Mouse (Mus musculus): ENCODE results near the gene Efcab14. TPM values are rescaled to one million over a fixed set of nuclear protein-coding genes. Genes with fewer than 3 reads are reported as not detected.

The Efcab14 gene
- polyA plus RNA-seq, 1 experiment from 2014 or later, result 21.4 TPM

GRCm38 (mm10) chr4:115782026-115782805 is 44.7 kb downstream of the Efcab14 start:
- H3K27me3 ChIP-seq, result no peaks in the 10 kb centered on the region
- peaks cover 19% of the 10 kb centered on the region for H3K4me1 ChIP-seq (replicated peaks)
- no peak overlapping the region for H3K9ac ChIP-seq
- no peaks in the 10 kb centered on the region for H3K9me3 ChIP-seq
- 86% methylated on average over 5 of the region's 5 CpGs for WGBS
- H3K27ac ChIP-seq (replicated peaks), result no peak overlapping the region
- peaks cover 12% of the 10 kb centered on the region for H3K36me3 ChIP-seq
- H3K4me3 ChIP-seq, result no peak overlapping the region
- ATAC-seq (ENCODE audit: low read depth), result no peak
- no peak overlapping the region for H3K4me2 ChIP-seq

DNA sequence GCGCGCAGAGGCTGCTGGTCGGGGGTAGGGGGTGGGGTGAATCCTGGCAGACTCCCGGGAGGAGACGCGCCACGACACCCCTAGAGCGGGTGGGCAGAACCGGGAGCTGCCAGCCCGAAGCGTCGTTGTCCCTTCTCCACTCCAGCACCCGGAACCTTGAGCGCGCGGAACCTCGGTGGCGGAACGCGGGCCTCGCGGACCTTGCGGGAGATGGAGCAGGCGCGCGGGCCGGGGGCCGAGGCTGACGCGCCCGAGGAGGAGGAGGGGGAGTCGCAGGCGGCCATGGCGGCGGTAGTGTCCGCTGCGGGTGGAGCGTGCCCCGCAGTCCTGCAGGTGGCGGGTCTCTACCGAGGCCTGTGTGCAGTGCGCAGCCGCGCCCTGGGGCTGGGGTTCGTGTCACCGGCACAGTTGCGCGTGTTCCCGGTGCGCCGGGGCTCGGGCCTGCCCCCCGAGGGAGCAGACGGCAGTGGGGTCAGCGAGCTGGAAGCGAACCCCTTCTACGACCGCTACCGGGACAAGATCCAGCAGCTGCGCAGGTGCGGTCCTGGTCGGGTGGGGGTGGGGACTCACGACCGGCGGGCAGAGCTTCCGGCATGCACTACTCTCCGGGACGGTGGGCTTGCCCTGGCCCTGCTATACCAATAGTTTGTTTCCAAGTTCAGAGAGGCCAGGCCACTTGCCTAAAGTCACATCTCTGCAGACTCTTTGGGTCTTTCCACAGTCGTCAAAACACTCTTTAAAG is 47.4 kb downstream of the Efcab14 start, which contains the start of gene Atpaf1:
Atpaf1 (plus strand) TSS at position 44 of the 742 bp plus-strand sequence.
- Histone ChIP-seq H3K4me3 (peak within 1 kb of the TSS; percentile 72), H3K9me3 (no peaks in the 10 kb centered on the region), H3K27me3 (no peaks in the 10 kb centered on the region), H3K36me3 (peaks cover 13% of the 10 kb centered on the region), H3K4me2 (peak within 1 kb of the TSS; percentile 71), H3K27ac (replicated peaks) (peak within 1 kb of the TSS; percentile 52; the same call in 1 of the 2 replicates), H3K4me1 (replicated peaks) (peaks cover 19% of the 10 kb centered on the region), H3K9ac (peak within 1 kb of the TSS; percentile 83)
- WGBS, result under 1% methylated on average over 67 of the region's 69 CpGs
- ATAC-seq (ENCODE audit: low read depth), result peak; percentile 93

DNA sequence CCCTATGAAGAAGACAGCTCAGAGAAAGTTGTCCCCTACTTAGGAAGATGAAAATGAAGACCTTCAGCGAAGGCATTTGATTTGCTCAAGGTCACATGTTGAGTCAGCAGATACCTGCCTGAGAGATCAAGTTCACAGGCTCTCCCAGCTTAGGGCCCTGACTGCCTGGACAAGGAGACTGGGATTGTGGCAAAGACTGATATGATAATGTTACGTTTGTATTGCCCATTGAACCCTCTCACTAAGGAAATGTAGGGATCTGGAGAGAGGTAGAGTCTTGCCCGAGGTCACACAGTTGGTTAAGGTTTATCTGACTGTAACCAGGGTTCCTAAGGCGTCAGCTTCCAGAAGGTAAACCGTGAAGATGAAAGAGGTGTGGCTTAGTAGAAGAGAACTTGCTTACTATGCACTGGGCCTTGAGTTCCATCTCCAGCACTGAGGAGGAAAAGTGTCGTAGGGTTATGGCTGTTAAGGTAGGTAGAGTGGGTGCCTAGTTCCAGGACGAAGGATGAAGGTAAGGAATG is 48.0 kb downstream of the Efcab14 start:
- H3K27ac ChIP-seq (replicated peaks), result 0 out of 2 replicates have a peak overlapping the region, but pooled peaks have one; percentile 52
- H3K4me3 ChIP-seq, result peak overlapping the region; percentile 72
- H3K27me3 ChIP-seq, result no peaks in the 10 kb centered on the region
- ATAC-seq (ENCODE audit: low read depth), result 0 out of 2 replicates have a peak, but pooled peaks have one; percentile 25
- 61% methylated on average over 7 of the region's 7 CpGs for WGBS
- H3K4me2 ChIP-seq, result peak overlapping the region; percentile 71
- peaks cover 19% of the 10 kb centered on the region for H3K4me1 ChIP-seq (replicated peaks)
- H3K36me3 ChIP-seq, result peaks cover 19% of the 10 kb centered on the region
- H3K9me3 ChIP-seq, result no peaks in the 10 kb centered on the region
- H3K9ac ChIP-seq, result peak overlapping the region; percentile 83

GRCm38 (mm10) chr4:115790864-115791263 is 53.3 kb downstream of the Efcab14 start:
- no peak for ATAC-seq (ENCODE audit: low read depth)
- Histone ChIP-seq H3K9ac (no peak overlapping the region), H3K27me3 (no peaks in the 10 kb centered on the region), H3K4me1 (replicated peaks) (peaks cover 8% of the 10 kb centered on the region), H3K9me3 (no peaks in the 10 kb centered on the region), H3K36me3 (peaks cover 52% of the 10 kb centered on the region), H3K4me3 (no peak overlapping the region), H3K4me2 (no peak overlapping the region), H3K27ac (replicated peaks) (no peak overlapping the region)
- WGBS, result 64% methylated on average over 3 of the region's 3 CpGs

GRCm38 (mm10) chr4:115795360-115795759 is 57.8 kb downstream of the Efcab14 start:
- Histone ChIP-seq H3K4me1 (replicated peaks) (no peaks in the 10 kb centered on the region), H3K27me3 (no peaks in the 10 kb centered on the region), H3K9ac (no peak overlapping the region), H3K27ac (replicated peaks) (no peak overlapping the region), H3K4me2 (no peak overlapping the region), H3K9me3 (no peaks in the 10 kb centered on the region), H3K36me3 (peaks cover 72% of the 10 kb centered on the region), H3K4me3 (no peak overlapping the region)
- 51% methylated on average over 3 of the region's 3 CpGs for WGBS
- no peak for ATAC-seq (ENCODE audit: low read depth)

GRCm38 (mm10) chr4:115799981-115800380 is 62.4 kb downstream of the Efcab14 start:
- WGBS, result 63% methylated on average over 3 of the region's 3 CpGs
- peaks cover 58% of the 10 kb centered on the region for H3K36me3 ChIP-seq
- no peak overlapping the region for H3K4me3 ChIP-seq

DNA sequence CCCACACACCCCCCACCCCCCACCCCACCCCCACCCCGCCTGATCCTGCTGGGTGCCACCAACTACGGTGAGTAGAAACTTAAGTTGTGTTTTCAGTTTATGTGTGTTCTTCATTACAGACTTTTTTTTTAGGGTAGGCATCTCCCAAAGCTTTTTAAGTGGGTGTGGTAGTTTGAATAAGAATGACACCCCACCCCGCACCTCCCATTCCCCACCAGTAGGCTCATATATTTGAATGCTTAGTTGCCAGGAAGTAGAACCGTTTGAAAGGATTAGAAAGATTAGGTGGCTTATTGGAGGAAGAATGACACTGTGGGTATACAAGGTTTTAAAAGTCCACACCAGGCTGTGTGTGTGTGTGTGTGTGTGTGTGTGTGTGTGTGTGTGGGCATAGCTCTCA is 74.8 kb downstream of the Efcab14 start:
- 85% methylated on average over 4 of the region's 4 CpGs for WGBS
- H3K9ac ChIP-seq, result no peak overlapping the region
- H3K9me3 ChIP-seq, result no peaks in the 10 kb centered on the region
- peaks cover 29% of the 10 kb centered on the region for H3K36me3 ChIP-seq
- H3K27ac ChIP-seq (replicated peaks), result no peak overlapping the region
- no peaks in the 10 kb centered on the region for H3K27me3 ChIP-seq
- H3K4me3 ChIP-seq, result no peak overlapping the region
- no peak for ATAC-seq (ENCODE audit: low read depth)
- no peaks in the 10 kb centered on the region for H3K4me1 ChIP-seq (replicated peaks)
- H3K4me2 ChIP-seq, result no peak overlapping the region

More at GRCm38 (mm10) chr4:115799981-115800380, 62.4 kb downstream of the Efcab14 start:
- no peak for ATAC-seq (ENCODE audit: low read depth)
- H3K9ac ChIP-seq, result no peak overlapping the region
- no peaks in the 10 kb centered on the region for H3K27me3 ChIP-seq
- no peak overlapping the region for H3K4me2 ChIP-seq
- H3K9me3 ChIP-seq, result no peaks in the 10 kb centered on the region
- no peaks in the 10 kb centered on the region for H3K4me1 ChIP-seq (replicated peaks)
- no peak overlapping the region for H3K27ac ChIP-seq (replicated peaks)

DNA sequence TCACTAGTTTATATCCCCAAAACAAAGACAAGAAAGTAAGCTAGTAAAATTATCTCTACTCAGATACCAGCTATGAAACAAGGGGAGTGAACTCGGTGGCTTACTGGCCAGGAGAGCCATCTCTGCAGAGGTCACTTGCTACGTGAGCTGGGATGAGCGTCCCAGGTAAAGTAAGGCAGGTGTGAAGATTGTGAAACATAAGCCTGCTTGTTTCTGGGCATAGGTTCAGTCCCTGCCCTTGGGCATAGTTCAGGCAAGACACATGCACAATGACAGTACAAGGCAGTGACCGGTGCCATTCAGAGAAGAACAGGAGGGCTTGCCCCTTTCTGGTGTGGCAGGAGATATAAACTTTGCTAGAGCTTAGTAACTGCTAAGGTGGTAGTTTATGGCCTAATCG is 78.1 kb downstream of the Efcab14 start:
- peaks cover 30% of the 10 kb centered on the region for H3K36me3 ChIP-seq
- no peaks in the 10 kb centered on the region for H3K27me3 ChIP-seq
- H3K9me3 ChIP-seq, result no peaks in the 10 kb centered on the region
- H3K4me2 ChIP-seq, result no peak overlapping the region
- H3K4me3 ChIP-seq, result no peak overlapping the region
- no peaks in the 10 kb centered on the region for H3K4me1 ChIP-seq (replicated peaks)
- H3K27ac ChIP-seq (replicated peaks), result no peak overlapping the region
- no peak for ATAC-seq (ENCODE audit: low read depth)
- no peak overlapping the region for H3K9ac ChIP-seq
- 95% methylated on average over 5 of the region's 5 CpGs for WGBS

GRCm38 (mm10) chr4:115820199-115820598 is 82.7 kb downstream of the Efcab14 start:
- no peak for ATAC-seq (ENCODE audit: low read depth)
- Histone ChIP-seq H3K9ac (no peak overlapping the region), H3K4me2 (no peak overlapping the region), H3K4me3 (no peak overlapping the region), H3K9me3 (no peaks in the 10 kb centered on the region), H3K27ac (replicated peaks) (no peak overlapping the region), H3K27me3 (no peaks in the 10 kb centered on the region), H3K4me1 (replicated peaks) (no peaks in the 10 kb centered on the region), H3K36me3 (peaks cover 12% of the 10 kb centered on the region; the same call in 1 of the 2 replicates)
- WGBS, result 80% methylated on average over 3 of the region's 3 CpGs

DNA sequence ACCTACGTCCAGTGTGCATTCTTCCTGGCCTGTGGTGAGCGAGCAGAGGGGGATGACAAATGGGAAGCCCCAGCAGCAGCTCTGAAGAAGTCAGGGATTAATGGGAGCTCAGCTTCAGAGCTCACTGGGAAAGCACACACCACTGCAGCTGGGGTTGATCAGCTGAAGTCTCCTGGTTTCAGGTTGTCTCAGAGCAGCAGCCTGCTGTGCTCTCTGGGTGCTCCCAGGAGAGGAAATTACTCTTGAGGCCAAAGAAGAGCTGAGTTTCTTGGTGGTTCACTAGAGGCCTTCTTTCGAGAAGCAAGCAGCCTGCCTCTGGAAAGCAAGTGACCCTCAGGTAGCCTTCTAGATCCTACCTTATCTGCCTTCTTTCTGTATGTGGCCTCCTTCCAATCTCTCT is 83.4 kb downstream of the Efcab14 start:
- no peaks in the 10 kb centered on the region for H3K9me3 ChIP-seq
- WGBS, result 66% methylated on average over 3 of the region's 3 CpGs

DNA sequence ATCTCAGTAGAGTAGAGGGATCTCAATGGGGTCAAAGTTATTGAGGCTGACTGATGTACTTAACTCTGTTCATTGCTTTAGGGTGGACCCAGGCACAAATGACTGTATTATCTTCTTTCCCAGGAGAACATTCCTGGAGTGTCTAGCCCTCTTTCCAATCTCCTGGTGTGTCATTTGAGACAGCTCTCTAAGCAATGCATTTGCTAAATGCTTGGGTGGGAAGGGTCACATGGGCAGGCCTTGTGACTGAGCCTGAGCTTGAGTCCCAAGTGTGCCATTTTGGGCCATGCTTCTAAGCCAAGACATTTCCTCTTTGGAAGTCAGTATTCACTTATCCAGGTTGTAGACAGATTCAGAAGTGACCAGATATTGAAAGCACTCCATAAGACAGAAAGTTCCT is 83.9 kb downstream of the Efcab14 start:
- no peak overlapping the region for H3K4me3 ChIP-seq
- H3K9ac ChIP-seq, result no peak overlapping the region
- ATAC-seq (ENCODE audit: low read depth), result no peak
- H3K27ac ChIP-seq (replicated peaks), result no peak overlapping the region
- H3K36me3 ChIP-seq, result 0 out of 2 replicates have a peak, but pooled peaks cover 6% of the 10 kb centered on the region
- peaks cover 4% of the 10 kb centered on the region; the same call in 1 of the 2 replicates for H3K27me3 ChIP-seq
- no peak overlapping the region for H3K4me2 ChIP-seq
- no peaks in the 10 kb centered on the region for H3K4me1 ChIP-seq (replicated peaks)
- H3K9me3 ChIP-seq, result no peaks in the 10 kb centered on the region

More for the DNA sequence above, 83.4 kb downstream of the Efcab14 start:
- ATAC-seq (ENCODE audit: low read depth), result no peak
- Histone ChIP-seq H3K27me3 (peaks cover 4% of the 10 kb centered on the region; the same call in 1 of the 2 replicates), H3K27ac (replicated peaks) (no peak overlapping the region), H3K4me2 (no peak overlapping the region), H3K4me1 (replicated peaks) (no peaks in the 10 kb centered on the region), H3K4me3 (no peak overlapping the region), H3K36me3 (peaks cover 6% of the 10 kb centered on the region; the same call in 1 of the 2 replicates), H3K9ac (no peak overlapping the region)

- H3K9me3 ChIP-seq, result no peaks in the 10 kb centered on the region
- H3K9ac ChIP-seq, result no peak overlapping the region
- H3K27ac ChIP-seq (replicated peaks), result no peak overlapping the region
- no peaks in the 10 kb centered on the region for H3K4me1 ChIP-seq (replicated peaks)
- H3K36me3 ChIP-seq, result 0 out of 2 replicates have a peak, but pooled peaks cover 6% of the 10 kb centered on the region
- 70% methylated on average over 3 of the region's 3 CpGs for WGBS
- H3K27me3 ChIP-seq, result peaks cover 4% of the 10 kb centered on the region; the same call in 1 of the 2 replicates
- no peak overlapping the region for H3K4me2 ChIP-seq
- no peak for ATAC-seq (ENCODE audit: low read depth)
- H3K4me3 ChIP-seq, result no peak overlapping the region
Measured at GRCm38 (mm10) chr4:115821928-115822327, 84.4 kb downstream of the Efcab14 start.
